Mouse (Mus musculus) CH12.LX (cell line): Measurements from ENCODE around the gene Insm1.

Source experiments
- E2F4 ChIP-seq: IDR thresholded peaks from 2 replicates; pipeline ENCODE4 v1.6.1; 2011; ENCODE audit warnings: low read depth, low read length, improper control_type of control experiment; ENCODE audit not compliant: insufficient replicate concordance
- EP300 ChIP-seq: IDR thresholded peaks from 2 replicates; pipeline ENCODE4 v1.6.1; 2011; ENCODE audit warnings: low read length, improper control_type of control experiment
- SMC3 ChIP-seq: IDR thresholded peaks from 2 replicates; pipeline ENCODE4 v1.6.1; 2011; ENCODE audit warnings: low read depth, low read length, improper control_type of control experiment

GRCm38 (mm10) chr2:146219791-146220190 lies 1.9 kb upstream of the Insm1 start:
- TF ChIP-seq EP300 (no peak), E2F4 (no peak), SMC3 (no peak)
